Mouse (Mus musculus) midbrain, embryonic 13.5 days (tissue): ENCODE measurements around the gene Pom121l12. TPM values are rescaled to one million over a fixed set of nuclear protein-coding genes. Genes with fewer than 3 reads are reported as not detected.

ENCODE experiments used
- ATAC-seq: fragments of 200-750 bp; cut with Nextera tagmentation; 2 replicates; pipeline ENCODE4 v1.8.0; 2017; ENCODE audit warnings: mild to moderate bottlenecking, moderate TSS enrichment, moderate library complexity
- H3K27ac ChIP-seq: fragments of 300-500 bp; sonication (generic); 2 replicates; pipeline ENCODE4 v1.5.1; 2015; ENCODE audit warnings: inconsistent platforms, mild to moderate bottlenecking, moderate library complexity
- H3K27me3 ChIP-seq: fragments of 300-500 bp; sonication (generic); 2 replicates; pipeline ENCODE4 v1.6.1; 2015; ENCODE audit warnings: mild to moderate bottlenecking, inconsistent platforms
- H3K36me3 ChIP-seq: fragments of 300-500 bp; sonication (generic); 2 replicates; pipeline ENCODE4 v1.6.1; 2015; ENCODE audit warnings: mild to moderate bottlenecking, inconsistent platforms
- H3K4me1 ChIP-seq: fragments of 300-500 bp; sonication (generic); replicated peaks from 2 replicates; pipeline ENCODE4 v1.6.1; 2015; ENCODE audit warnings: inconsistent platforms
- H3K4me2 ChIP-seq: fragments of 300-500 bp; sonication (generic); replicated peaks from 2 replicates; pipeline ENCODE4 v1.6.1; 2015; ENCODE audit warnings: moderate library complexity, mild to moderate bottlenecking, inconsistent platforms
- H3K4me3 ChIP-seq: fragments of 300-500 bp; sonication (generic); replicated peaks from 2 replicates; pipeline ENCODE4 v1.5.1; 2015; ENCODE audit warnings: mild to moderate bottlenecking, inconsistent platforms
- H3K9ac ChIP-seq: fragments of 300-500 bp; sonication (generic); replicated peaks from 2 replicates; pipeline ENCODE4 v1.6.1; 2015; ENCODE audit warnings: mild to moderate bottlenecking, inconsistent platforms
- H3K9me3 ChIP-seq: fragments of 300-500 bp; sonication (generic); 2 replicates; pipeline ENCODE4 v1.6.1; 2016; ENCODE audit warnings: mild to moderate bottlenecking, inconsistent platforms
- WGBS: fragments of 180-500 bp; shearing (Covaris S2); methylation state at CpG from one replicate; pipeline ENCODE4 v1.1.7; 2015; 5-methylcytosine and 5-hydroxymethylcytosine counted together
- polyA plus RNA-seq: library from polyadenylated mRNA; unstranded; fragments of >200 nt; fragmentation: Nextera tagmentation; extraction: Ambion mirVana; gene quantifications from 2 replicates; pipeline ENCODE4 v1.2.1, GENCODE M21; 2015

Gene Pom121l12
- not detected in 2 replicates for polyA plus RNA-seq

GRCm38 (mm10) chr11:14598976-14599375, at the start of gene Pom121l12:
Gene Pom121l12, plus strand, starts transcription at chr11:14599276.
- H3K4me3 ChIP-seq: no peak within 1 kb of the TSS
- WGBS: 91% methylated on average over 11 of the region's 11 CpGs
- H3K36me3 ChIP-seq: no peaks in the 10 kb centered on the region
- no peak within 1 kb of the TSS for H3K9ac ChIP-seq
- H3K4me1 ChIP-seq: no peaks in the 10 kb centered on the region
- ATAC-seq: no peak
- H3K27ac ChIP-seq: no peak within 1 kb of the TSS
- no peaks in the 10 kb centered on the region for H3K27me3 ChIP-seq
- H3K9me3 ChIP-seq: no peaks in the 10 kb centered on the region; the same call in 1 of the 2 replicates
- no peak within 1 kb of the TSS for H3K4me2 ChIP-seq

GRCm38 (mm10) chr11:14611859-14612258, 12.8 kb downstream of the Pom121l12 start:
- H3K9ac ChIP-seq: no peak overlapping the region
- H3K4me2 ChIP-seq: no peak overlapping the region
- H3K4me1 ChIP-seq: no peaks in the 10 kb centered on the region
- WGBS: 92% methylated on average over 2 of the region's 2 CpGs
- no peaks in the 10 kb centered on the region for H3K9me3 ChIP-seq
- H3K27me3 ChIP-seq: no peaks in the 10 kb centered on the region
- ATAC-seq: no peak
- no peaks in the 10 kb centered on the region for H3K36me3 ChIP-seq
- H3K27ac ChIP-seq: no peak overlapping the region
- H3K4me3 ChIP-seq: no peak overlapping the region
